Mouse (Mus musculus) neural tube, embryonic 15.5 days (tissue): Measurements from ENCODE around the gene Gramd1b. TPM values are rescaled to one million over a fixed set of nuclear protein-coding genes. Genes with fewer than 3 reads are reported as not detected.

Experiments used
- ATAC-seq: fragments of 200-750 bp; cut with Nextera tagmentation; 2 replicates; pipeline ENCODE4 v1.8.0; 2017; ENCODE audit warnings: mild to moderate bottlenecking, moderate TSS enrichment, moderate library complexity; ENCODE audit not compliant: low FRiP score
- H3K27ac ChIP-seq: fragments of 300-500 bp; sonication (generic); replicated peaks from 2 replicates; pipeline ENCODE4 v1.5.1; 2015; ENCODE audit warnings: mild to moderate bottlenecking, inconsistent platforms
- H3K27me3 ChIP-seq: fragments of 300-500 bp; sonication (generic); replicated peaks from 2 replicates; pipeline ENCODE4 v1.6.1; 2015; ENCODE audit warnings: inconsistent platforms
- H3K36me3 ChIP-seq: fragments of 300-500 bp; sonication (generic); 2 replicates; pipeline ENCODE4 v1.6.1; 2015; ENCODE audit warnings: inconsistent platforms
- H3K4me1 ChIP-seq: fragments of 300-500 bp; sonication (generic); 2 replicates; pipeline ENCODE4 v1.6.1; 2015; ENCODE audit warnings: inconsistent platforms
- H3K4me2 ChIP-seq: fragments of 300-500 bp; sonication (generic); 2 replicates; pipeline ENCODE4 v1.6.1; 2015; ENCODE audit warnings: inconsistent platforms, mild to moderate bottlenecking, moderate library complexity
- H3K4me3 ChIP-seq: fragments of 300-500 bp; sonication (generic); replicated peaks from 2 replicates; pipeline ENCODE4 v1.5.1; 2015; ENCODE audit warnings: mild to moderate bottlenecking, inconsistent platforms
- H3K9ac ChIP-seq: fragments of 300-500 bp; sonication (generic); replicated peaks from 2 replicates; pipeline ENCODE4 v1.6.1; 2015; ENCODE audit warnings: mild to moderate bottlenecking, inconsistent platforms
- H3K9me3 ChIP-seq: fragments of 300-500 bp; sonication (generic); replicated peaks from 2 replicates; pipeline ENCODE4 v1.6.1; 2016; ENCODE audit warnings: inconsistent platforms
- WGBS: fragments of 180-500 bp; shearing (Covaris S2); methylation state at CpG from one replicate; pipeline ENCODE4 v1.1.7; 2015; ENCODE audit warnings: mixed read lengths; 5-methylcytosine and 5-hydroxymethylcytosine counted together
- polyA plus RNA-seq: library from polyadenylated mRNA; unstranded; fragments of >200 nt; fragmentation: Nextera tagmentation; extraction: Ambion mirVana; gene quantifications from 2 replicates; pipeline ENCODE4 v1.2.1, GENCODE M21; 2015

The Gramd1b gene
- polyA plus RNA-seq, 1 experiment from 2014 or later, result 16.3 TPM

DNA sequence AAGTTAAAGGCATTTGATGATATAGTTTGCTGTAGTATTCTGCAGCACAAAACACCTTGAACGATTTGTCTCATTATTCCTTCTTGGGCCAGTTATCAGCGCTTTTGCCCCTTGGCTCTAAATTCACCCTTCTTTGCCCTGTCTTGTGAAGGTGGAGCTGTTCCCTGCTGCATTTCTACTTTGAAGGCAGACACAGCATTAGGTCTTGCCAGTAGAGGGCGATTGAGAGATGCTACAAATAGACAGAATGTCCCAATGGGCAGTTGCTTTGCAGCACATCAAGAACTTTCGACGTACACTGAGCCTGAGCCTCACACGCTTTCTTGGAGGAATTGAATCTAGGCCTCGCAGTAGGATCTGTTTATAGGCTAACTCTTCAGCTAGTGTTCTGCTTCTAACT, 180.5 kb downstream of the Gramd1b start:
- H3K27me3 ChIP-seq, result no peaks in the 10 kb centered on the region
- no peaks in the 10 kb centered on the region for H3K9me3 ChIP-seq
- ATAC-seq, result no peak
- H3K27ac ChIP-seq, result no peak overlapping the region
- H3K36me3 ChIP-seq, result no peaks in the 10 kb centered on the region
- 22% methylated on average over 7 of the region's 7 CpGs for WGBS
- H3K4me2 ChIP-seq, result no peak overlapping the region
- peaks cover 10% of the 10 kb centered on the region for H3K4me1 ChIP-seq
- no peak overlapping the region for H3K9ac ChIP-seq
- no peak overlapping the region for H3K4me3 ChIP-seq

DNA sequence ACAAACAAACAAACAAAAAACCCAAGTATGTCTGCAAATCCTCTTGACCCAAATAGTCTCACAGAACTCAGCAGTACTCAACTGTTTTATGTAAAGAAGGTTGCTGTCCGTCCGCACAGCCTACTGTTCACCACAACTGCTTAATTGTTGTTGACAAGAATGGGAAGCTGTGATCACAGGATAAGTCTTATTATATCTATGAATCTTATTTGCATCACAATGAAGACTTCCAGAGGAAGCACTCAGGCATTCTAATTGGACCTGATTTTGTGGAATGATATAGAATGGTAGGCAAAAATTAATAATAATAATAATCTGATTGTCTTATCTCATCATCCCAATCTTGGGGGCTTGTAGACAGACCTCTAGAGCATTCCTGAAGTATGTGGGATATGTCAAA, 181.1 kb downstream of the Gramd1b start:
- Histone ChIP-seq H3K9ac (no peak overlapping the region), H3K4me2 (no peak overlapping the region), H3K4me1 (peaks cover 15% of the 10 kb centered on the region), H3K27ac (no peak overlapping the region), H3K4me3 (no peak overlapping the region), H3K9me3 (no peaks in the 10 kb centered on the region), H3K36me3 (no peaks in the 10 kb centered on the region), H3K27me3 (no peaks in the 10 kb centered on the region)
- 39% methylated on average over 2 of the region's 2 CpGs for WGBS
- ATAC-seq, result no peak

DNA sequence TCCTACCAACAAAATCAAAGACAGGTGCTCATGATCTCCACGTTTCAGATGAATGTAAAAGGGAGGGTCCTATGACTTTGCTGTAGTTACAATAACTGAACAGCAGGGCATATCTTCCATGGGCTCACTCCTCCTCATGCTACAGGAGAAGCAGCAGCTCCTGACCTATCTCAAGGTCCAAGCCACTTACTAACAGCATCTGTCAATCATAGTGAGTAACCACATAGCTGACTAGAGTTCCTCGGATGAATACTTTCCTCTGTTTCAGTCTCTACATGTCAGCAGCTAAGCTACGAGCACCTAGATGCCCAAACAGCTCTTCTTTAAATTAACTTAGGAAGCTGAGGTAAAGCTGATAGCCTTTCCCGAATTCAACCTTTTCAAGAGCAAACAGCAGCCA, 181.6 kb downstream of the Gramd1b start:
- Histone ChIP-seq H3K27ac (no peak overlapping the region), H3K9me3 (no peaks in the 10 kb centered on the region), H3K9ac (no peak overlapping the region), H3K4me3 (no peak overlapping the region), H3K36me3 (no peaks in the 10 kb centered on the region), H3K4me1 (peaks cover 20% of the 10 kb centered on the region), H3K4me2 (no peak overlapping the region), H3K27me3 (no peaks in the 10 kb centered on the region)
- ATAC-seq, result no peak
- 80% methylated on average over 4 of the region's 4 CpGs for WGBS

DNA sequence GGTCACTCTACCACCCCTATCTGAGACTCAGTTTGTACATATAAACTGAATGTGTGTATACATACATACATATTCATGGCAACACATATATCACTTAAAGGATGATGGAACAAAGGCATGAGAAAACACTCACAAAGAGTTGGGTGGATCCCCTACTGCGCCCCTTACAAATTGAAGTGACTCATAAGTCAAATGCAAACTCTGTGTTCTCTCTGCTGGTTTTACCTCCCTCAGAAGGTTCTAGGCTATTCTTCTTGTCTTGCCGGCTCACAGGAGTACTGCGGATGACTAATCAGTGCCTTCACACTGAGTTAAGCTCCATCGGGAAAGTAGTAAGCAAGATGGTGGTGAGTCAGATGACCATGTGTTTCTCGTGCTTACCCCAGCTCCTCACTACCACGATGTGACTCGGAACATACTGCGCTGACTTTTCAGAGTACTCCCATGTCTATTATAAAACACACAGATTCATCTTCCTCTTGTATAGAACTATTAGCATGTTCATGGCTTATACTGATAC, 182.4 kb downstream of the Gramd1b start:
- H3K4me2 ChIP-seq, result no peak overlapping the region
- H3K4me1 ChIP-seq, result peaks cover 28% of the 10 kb centered on the region
- H3K27me3 ChIP-seq, result no peaks in the 10 kb centered on the region
- no peak overlapping the region for H3K4me3 ChIP-seq
- H3K9ac ChIP-seq, result no peak overlapping the region
- no peak for ATAC-seq
- no peak overlapping the region for H3K27ac ChIP-seq
- 93% methylated on average over 8 of the region's 8 CpGs for WGBS
- no peaks in the 10 kb centered on the region for H3K9me3 ChIP-seq
- no peaks in the 10 kb centered on the region for H3K36me3 ChIP-seq

DNA sequence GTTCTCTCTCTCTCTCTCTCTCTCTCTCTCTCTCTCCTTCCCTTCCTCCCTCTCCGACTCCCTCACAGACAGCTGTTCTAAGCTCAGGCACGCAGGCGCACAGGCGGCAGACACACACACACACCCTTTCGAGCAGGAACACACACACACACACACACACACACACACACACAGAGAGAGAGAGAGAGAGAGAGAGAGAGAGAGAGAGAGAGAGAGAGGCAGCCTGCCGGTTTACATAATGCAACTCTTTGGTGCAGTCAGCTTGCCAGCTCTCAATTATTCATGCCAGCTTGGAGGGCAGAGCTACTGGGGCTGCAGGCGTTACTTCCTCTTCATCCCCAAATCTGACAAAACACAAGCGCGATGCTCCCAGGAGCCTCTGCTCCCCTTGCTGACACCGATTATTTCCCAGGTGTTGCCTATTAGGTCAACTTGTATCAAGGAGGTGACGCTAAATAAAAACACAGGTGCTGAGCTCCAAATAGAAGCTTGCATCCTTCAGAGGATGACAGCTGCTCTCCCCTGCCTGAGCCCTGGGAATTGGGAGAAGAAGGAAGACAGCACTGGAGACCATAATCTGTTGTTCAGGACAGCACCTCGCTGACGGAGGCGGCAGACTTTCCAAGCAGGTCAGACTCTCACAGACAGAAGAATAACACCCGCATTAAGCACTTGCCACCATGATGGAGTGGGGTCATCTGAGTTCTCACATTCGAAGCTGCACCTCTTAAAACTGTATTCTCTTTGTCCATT, 184.8 kb downstream of the Gramd1b start:
- Histone ChIP-seq H3K4me3 (peak overlapping the region; percentile 44), H3K9ac (peak overlapping the region; percentile 62), H3K4me1 (peaks cover 46% of the 10 kb centered on the region), H3K36me3 (no peaks in the 10 kb centered on the region), H3K27ac (peak overlapping the region; percentile 85), H3K4me2 (peak overlapping the region; percentile 69), H3K27me3 (no peaks in the 10 kb centered on the region), H3K9me3 (no peaks in the 10 kb centered on the region)
- 9% methylated on average over 16 of the region's 16 CpGs for WGBS
- ATAC-seq, result peak; percentile 92

DNA sequence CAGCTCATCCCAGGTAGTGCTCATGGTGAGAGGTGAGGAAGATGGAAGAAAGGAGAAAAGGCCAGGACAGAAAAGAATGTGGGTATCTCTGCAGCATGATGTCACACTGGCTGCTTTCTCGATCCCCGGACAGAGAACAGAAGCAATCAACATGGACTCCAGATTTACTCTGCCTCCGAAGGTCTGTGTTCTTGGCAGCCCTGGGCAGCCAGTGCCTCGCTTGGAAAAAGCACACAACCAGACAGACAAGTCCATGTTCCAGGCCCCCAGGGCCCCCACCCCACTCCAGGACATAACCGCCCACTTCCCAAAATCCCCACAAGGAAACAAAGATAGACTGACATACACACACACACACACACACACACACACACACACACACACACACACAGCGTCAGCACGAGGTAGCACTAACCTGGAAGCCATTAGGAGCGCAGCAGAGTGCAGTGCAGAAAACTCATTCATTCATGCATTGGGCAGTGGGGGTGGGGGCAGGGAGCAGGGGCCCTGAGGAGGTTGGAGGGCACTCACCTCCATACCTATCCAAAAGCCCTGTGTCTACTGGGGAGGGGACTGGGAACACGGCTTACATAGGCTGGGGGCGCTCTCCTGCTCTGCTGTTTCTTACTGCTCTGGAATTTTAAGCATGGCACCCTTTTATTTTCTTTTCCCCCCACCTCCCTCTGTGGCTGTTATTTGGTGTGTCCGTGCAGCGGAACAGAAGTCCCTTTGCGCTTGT, 185.5 kb downstream of the Gramd1b start:
- peak overlapping the region; percentile 44 for H3K4me3 ChIP-seq
- H3K36me3 ChIP-seq, result no peaks in the 10 kb centered on the region
- H3K27ac ChIP-seq, result peak overlapping the region; percentile 85
- H3K27me3 ChIP-seq, result no peaks in the 10 kb centered on the region
- peak overlapping the region; percentile 69 for H3K4me2 ChIP-seq
- WGBS, result 21% methylated on average over 13 of the region's 13 CpGs
- H3K9ac ChIP-seq, result peak overlapping the region; percentile 62
- H3K9me3 ChIP-seq, result no peaks in the 10 kb centered on the region
- ATAC-seq, result peak; percentile 79
- H3K4me1 ChIP-seq, result peaks cover 52% of the 10 kb centered on the region

DNA sequence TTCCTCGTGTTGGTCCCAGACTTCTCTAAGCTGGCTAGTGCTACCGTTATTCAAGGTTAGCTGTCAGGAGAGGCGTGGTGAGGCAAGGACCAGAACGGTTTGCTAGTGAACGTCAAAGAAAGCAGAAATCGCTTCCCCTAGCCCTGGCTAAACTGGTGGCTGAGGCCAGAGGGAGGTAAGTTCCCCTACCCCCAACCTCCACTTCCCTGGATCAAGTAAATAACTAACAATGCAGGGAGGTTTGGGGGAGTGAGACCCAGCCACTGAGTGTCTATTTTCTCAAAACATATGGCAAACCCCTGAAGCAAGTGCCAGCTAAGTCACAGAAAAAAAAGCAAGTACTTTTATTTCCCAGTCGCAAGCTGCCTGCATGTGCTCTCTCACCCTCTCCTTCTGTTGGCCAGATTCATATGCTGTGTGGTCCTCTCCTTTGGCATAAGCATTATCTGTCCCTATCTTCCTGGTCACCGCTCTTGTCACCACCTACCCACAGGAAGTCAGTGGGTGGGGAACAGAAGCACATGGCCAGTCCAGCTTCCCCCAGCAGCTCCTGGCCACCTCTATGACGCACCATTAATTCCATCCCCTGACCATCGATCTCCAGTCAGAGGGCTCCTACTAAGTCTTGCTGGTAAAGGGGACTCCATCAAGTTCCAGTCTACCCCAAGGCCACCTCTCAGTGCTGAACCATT, 186.2 kb downstream of the Gramd1b start:
- peak; percentile 33 for ATAC-seq
- Histone ChIP-seq H3K4me1 (peaks cover 52% of the 10 kb centered on the region), H3K4me2 (peak overlapping the region; percentile 69), H3K36me3 (no peaks in the 10 kb centered on the region), H3K9me3 (no peaks in the 10 kb centered on the region), H3K4me3 (peak overlapping the region; percentile 44), H3K27ac (peak overlapping the region; percentile 85), H3K9ac (peak overlapping the region; percentile 62), H3K27me3 (no peaks in the 10 kb centered on the region)
- WGBS, result 48% methylated on average over 10 of the region's 10 CpGs

DNA sequence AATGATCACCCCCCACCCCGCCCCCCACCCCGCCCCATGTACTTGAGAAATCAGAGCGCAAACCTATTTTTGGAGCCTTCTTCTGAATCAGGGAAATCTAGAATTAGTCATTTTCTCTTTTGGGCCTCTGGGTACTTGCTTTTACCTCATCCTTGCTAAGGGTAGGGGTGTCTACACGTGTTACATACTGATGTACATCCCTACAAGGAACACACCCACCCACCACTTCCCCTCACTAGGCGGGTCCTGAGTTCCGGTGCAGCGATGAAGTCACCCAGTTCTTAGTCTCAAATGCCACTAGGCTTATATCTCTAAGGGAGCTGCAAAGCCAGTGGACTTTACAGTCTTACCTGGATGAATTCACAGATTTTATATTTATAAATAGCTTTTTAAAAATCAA, 187.4 kb downstream of the Gramd1b start:
- Histone ChIP-seq H3K4me1 (peaks cover 59% of the 10 kb centered on the region), H3K27me3 (no peaks in the 10 kb centered on the region), H3K4me3 (no peak overlapping the region), H3K9ac (no peak overlapping the region), H3K36me3 (no peaks in the 10 kb centered on the region), H3K4me2 (peak overlapping the region; percentile 69), H3K9me3 (no peaks in the 10 kb centered on the region), H3K27ac (no peak overlapping the region)
- 92% methylated on average over 7 of the region's 7 CpGs for WGBS
- ATAC-seq, result no peak

DNA sequence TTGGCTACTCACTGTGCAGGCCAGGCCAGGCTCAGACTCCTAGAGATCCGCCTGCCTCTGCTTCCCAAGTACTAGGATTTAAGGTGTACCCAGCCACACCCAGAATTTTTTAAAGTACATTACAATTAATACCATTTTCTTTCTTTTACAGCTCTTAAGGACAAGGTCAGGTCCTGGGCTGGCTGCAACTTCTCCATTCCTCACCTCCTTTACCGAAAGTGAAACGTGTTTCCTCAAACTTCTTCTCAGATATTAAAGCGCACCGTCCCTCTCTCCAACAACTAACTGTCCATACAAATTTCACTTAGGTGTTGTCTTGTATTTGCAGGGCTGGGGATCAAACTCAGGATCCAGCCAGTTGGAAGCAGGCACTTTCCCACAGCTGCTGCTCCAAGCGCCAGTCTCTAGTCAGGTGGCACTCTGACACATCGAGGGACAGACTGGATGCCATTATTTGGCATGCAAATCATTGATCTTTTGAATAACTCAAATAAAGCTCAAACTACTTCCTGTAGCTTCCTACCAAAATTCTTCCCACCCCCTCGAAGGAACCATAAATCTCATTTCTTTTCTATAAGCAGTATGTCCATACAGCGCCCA, 188.0 kb downstream of the Gramd1b start:
- Histone ChIP-seq H3K4me1 (peaks cover 59% of the 10 kb centered on the region), H3K36me3 (no peaks in the 10 kb centered on the region), H3K4me2 (no peak overlapping the region; the same call in 1 of the 2 replicates), H3K27me3 (no peaks in the 10 kb centered on the region), H3K9me3 (no peaks in the 10 kb centered on the region), H3K27ac (no peak overlapping the region), H3K9ac (no peak overlapping the region), H3K4me3 (no peak overlapping the region)
- no peak for ATAC-seq
- WGBS, result 89% methylated on average over 9 of the region's 9 CpGs

DNA sequence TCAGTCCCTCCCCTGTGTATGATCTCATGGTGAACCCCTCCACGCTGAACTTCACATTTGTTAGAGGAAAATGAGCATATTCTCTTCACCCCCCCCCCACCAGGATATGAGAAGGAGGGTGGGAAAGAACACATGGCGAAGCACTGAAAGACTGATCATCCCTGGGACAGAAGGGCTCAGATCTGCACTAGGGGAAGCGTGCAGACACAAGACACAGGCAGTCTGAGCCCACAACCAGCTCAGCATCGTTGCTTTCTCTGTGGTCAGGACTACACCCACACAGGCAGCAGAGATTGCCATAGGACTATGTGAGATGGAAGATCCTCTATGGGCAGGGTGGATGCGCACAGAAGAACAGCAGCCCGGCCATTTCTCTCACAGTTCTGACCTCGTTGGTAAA, 189.1 kb downstream of the Gramd1b start:
- peaks cover 62% of the 10 kb centered on the region for H3K4me1 ChIP-seq
- no peak overlapping the region for H3K9ac ChIP-seq
- WGBS, result 80% methylated on average over 7 of the region's 7 CpGs
- H3K36me3 ChIP-seq, result no peaks in the 10 kb centered on the region
- H3K9me3 ChIP-seq, result no peaks in the 10 kb centered on the region
- H3K4me3 ChIP-seq, result no peak overlapping the region
- no peak overlapping the region; the same call in 1 of the 2 replicates for H3K4me2 ChIP-seq
- no peak overlapping the region for H3K27ac ChIP-seq
- no peaks in the 10 kb centered on the region for H3K27me3 ChIP-seq
- ATAC-seq, result no peak

DNA sequence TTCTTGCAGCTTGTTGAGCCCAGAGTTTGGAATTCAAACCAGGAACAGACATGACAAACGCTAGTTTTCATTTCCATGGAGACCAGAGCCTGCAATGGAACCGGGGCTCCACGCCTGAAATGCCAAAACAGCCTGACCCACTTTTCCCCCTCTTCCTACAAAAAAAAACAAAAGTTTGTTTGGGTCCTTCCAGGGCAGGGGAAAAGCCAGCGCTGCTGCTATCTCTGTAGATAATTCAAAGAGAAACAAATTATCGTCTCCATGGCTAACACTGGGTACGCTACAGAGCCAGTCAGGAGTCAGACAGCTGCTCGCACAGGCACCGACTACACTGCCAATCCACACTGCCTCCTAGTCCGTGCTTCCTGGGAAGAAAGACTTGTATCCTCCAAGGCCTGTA, 191.6 kb downstream of the Gramd1b start:
- ATAC-seq, result no peak
- H3K4me3 ChIP-seq, result no peak overlapping the region
- 49% methylated on average over 9 of the region's 9 CpGs for WGBS
- peaks cover 54% of the 10 kb centered on the region for H3K4me1 ChIP-seq
- H3K27me3 ChIP-seq, result no peaks in the 10 kb centered on the region
- H3K36me3 ChIP-seq, result no peaks in the 10 kb centered on the region
- no peak overlapping the region for H3K9ac ChIP-seq
- H3K27ac ChIP-seq, result peak overlapping the region; percentile 33; the same call in 1 of the 2 replicates
- H3K4me2 ChIP-seq, result no peak overlapping the region
- no peaks in the 10 kb centered on the region for H3K9me3 ChIP-seq
